Comparison of ENCODE assay signal across 9 mouse cellular contexts in genomic region chr2:90526564-90526963, GRCm38 (mm10). TPM values are rescaled to one million over a fixed set of nuclear protein-coding genes. Genes with fewer than 3 reads are reported as not detected.
A peak's percentile ranks its signal among the peaks of the same experiment; 100 is the strongest.
DNase-seq lines count a peak whose midpoint lies in the region; ATAC-seq and TF ChIP-seq lines count a peak whose summit lies in the region.
"Had no signal": no experiment of that assay in that cellular context is flagged by ENCODE, and none has a peak within 500 bp of the region (broad histone marks: within the 10 kb centered on the region; RNA-seq: fewer than 3 reads in every experiment).

No protein-coding gene starts in this region.

- peak; percentile 49 for DNase-seq in urinary bladder, postnatal 25 days (ENCODE audit: low spot score)
- DNase-seq in urinary bladder, postnatal 10 days (ENCODE audit: low spot score) = no peak
- peak; percentile 39 for DNase-seq in lung, postnatal 14 days
- peak; percentile 80 for DNase-seq in stomach, postnatal 0 days (ENCODE audit: low spot score)
- DNase-seq in adrenal gland, adult (ENCODE audit: inconsistent age in 2 of 2, low spot score in 1 of 2) = no peak
- DNase-seq: thymus, adult 18-20 months had no signal

- H3K9ac ChIP-seq in forebrain, embryonic 16.5 days (replicated peaks; ENCODE audit: low read depth, low read length) = peak overlapping the region; percentile 18; the same call in 1 of the 2 replicates
- H3K9ac ChIP-seq in stomach, postnatal 0 days (ENCODE audit: low read length) = peak overlapping the region; percentile 5; the same call in 1 of the 2 replicates

- H3K4me1 ChIP-seq in forebrain, embryonic 16.5 days (replicated peaks; ENCODE audit: control insufficient read depth, insufficient read depth, low read length) = peaks cover 15% of the 10 kb centered on the region
- H3K4me1 ChIP-seq in stomach, postnatal 0 days (replicated peaks; ENCODE audit: control insufficient read depth, insufficient read depth) = peaks cover 7% of the 10 kb centered on the region; the same call in 1 of the 2 replicates

- peak; percentile 30; the same call in 1 of the 2 replicates for ATAC-seq in forebrain, embryonic 16.5 days
- peak; percentile 83 for ATAC-seq in stomach, postnatal 0 days (ENCODE audit: low FRiP score, low TSS enrichment)
- no peak for ATAC-seq in CD4-positive, CD25-positive, alpha-beta regulatory T cell, adult 4 months
- ATAC-seq: Patski had no signal

- H3K4me2 ChIP-seq in forebrain, embryonic 16.5 days (ENCODE audit: low read length) = peak overlapping the region; percentile 12
- peak overlapping the region; percentile 31 for H3K4me2 ChIP-seq in stomach, postnatal 0 days (replicated peaks; ENCODE audit: low read depth)

- H3K27me3 ChIP-seq in forebrain, embryonic 16.5 days (replicated peaks; ENCODE audit: control insufficient read depth, insufficient read depth, low read length) = no peaks in the 10 kb centered on the region
- no peaks in the 10 kb centered on the region for H3K27me3 ChIP-seq in stomach, postnatal 0 days (ENCODE audit: control insufficient read depth, insufficient read depth, low read length)
- H3K27me3 ChIP-seq: Patski had no signal

- peak; percentile 51 for TF ChIP-seq EP300 in stomach, postnatal 0 days (optimal IDR thresholded peaks at IDR 0.05)

- 18% methylated on average over 6 of the region's 6 CpGs for WGBS in forebrain, embryonic 16.5 days
- 12% methylated on average over 6 of the region's 6 CpGs for WGBS in stomach, postnatal 0 days

- no peaks in the 10 kb centered on the region for H3K36me3 ChIP-seq in forebrain, embryonic 16.5 days (ENCODE audit: control insufficient read depth, insufficient read depth)
- no peaks in the 10 kb centered on the region for H3K36me3 ChIP-seq in stomach, postnatal 0 days (ENCODE audit: control insufficient read depth, insufficient read depth, low read length)

- no peaks in the 10 kb centered on the region for H3K9me3 ChIP-seq in forebrain, embryonic 16.5 days (ENCODE audit: control insufficient read depth, low read length)
- no peaks in the 10 kb centered on the region for H3K9me3 ChIP-seq in stomach, postnatal 0 days (ENCODE audit: control insufficient read depth, low read length)

- peak overlapping the region; percentile 41; the same call in 1 of the 2 replicates for H3K27ac ChIP-seq in forebrain, embryonic 16.5 days (ENCODE audit: low read length)
- peak overlapping the region; percentile 70 for H3K27ac ChIP-seq in stomach, postnatal 0 days (replicated peaks)

- no peak for TF ChIP-seq CTCF in stomach, postnatal 0 days (IDR thresholded peaks at IDR 0.05; ENCODE audit: low read depth)

- no peak overlapping the region for H3K4me3 ChIP-seq in forebrain, embryonic 16.5 days (replicated peaks; ENCODE audit: low read length)
- no peak overlapping the region for H3K4me3 ChIP-seq in stomach, postnatal 0 days (ENCODE audit: low read depth, low read length)

RNA-seq across cellular contexts. Expression of gene Ptprj, which starts 53.9 kb away (rescaled TPM):
- polyA plus RNA-seq in forebrain, embryonic 16.5 days (2015; fragmentation: Nextera tagmentation; extraction: Ambion mirVana) = 3.9 and 4.6 TPM in 2 replicates
- 2.1 and 2.2 TPM in 2 replicates for polyA plus RNA-seq in stomach, postnatal 0 days (2015; fragmentation: Nextera tagmentation; extraction: Ambion mirVana)
- 1 to 10 TPM; 5.2 to 7.0 TPM for polyA plus RNA-seq in CD4-positive, CD25-positive, alpha-beta regulatory T cell, adult 4 months (2017; shearing (Covaris generic))

Comparison
In these comparisons a context has a peak if more than half of its experiments do, and no peak if none do; other contexts are left out.
1. DNase-seq: peak in urinary bladder, postnatal 25 days (single experiment), lung, postnatal 14 days (single experiment) and stomach, postnatal 0 days (single experiment); none in urinary bladder, postnatal 10 days (single experiment) and adrenal gland, adult (0 of 2).